Mouse (Mus musculus) liver, embryonic 11.5 days (tissue): ENCODE results near the gene Sesn1. TPM values are rescaled to one million over a fixed set of nuclear protein-coding genes. Genes with fewer than 3 reads are reported as not detected.

Experiments used
- ATAC-seq: fragments of 200-750 bp; cut with Nextera tagmentation; replicated peaks from 2 replicates; pipeline ENCODE4 v1.8.0; 2017; ENCODE audit warnings: moderate number of reproducible peaks, mild to moderate bottlenecking, moderate TSS enrichment, moderate library complexity; ENCODE audit not compliant: low FRiP score
- DNase-seq: peaks from one replicate; pipeline ENCODE4 v3.0.0-alpha.2; 2017; ENCODE audit warnings: low spot score
- H3K27ac ChIP-seq: fragments of 300-500 bp; sonication (generic); 2 replicates; pipeline ENCODE4 v1.5.1; 2014; ENCODE audit warnings: mild to moderate bottlenecking, low read depth, low read length, control low read depth
- H3K27me3 ChIP-seq: fragments of 300-500 bp; sonication (generic); replicated peaks from 2 replicates; pipeline ENCODE4 v1.6.1; 2014; ENCODE audit warnings: low read length, mixed read lengths; ENCODE audit not compliant: control insufficient read depth, insufficient read depth
- H3K36me3 ChIP-seq: fragments of 300-500 bp; sonication (generic); 2 replicates; pipeline ENCODE4 v1.6.1; 2014; ENCODE audit warnings: mild to moderate bottlenecking, low read length, moderate library complexity, mixed read lengths; ENCODE audit not compliant: control insufficient read depth, insufficient read depth
- H3K4me1 ChIP-seq: fragments of 300-500 bp; sonication (generic); replicated peaks from 2 replicates; pipeline ENCODE4 v1.6.1; 2014; ENCODE audit warnings: low read length, mixed read lengths; ENCODE audit not compliant: control insufficient read depth, insufficient read depth
- H3K4me2 ChIP-seq: fragments of 300-500 bp; sonication (generic); 2 replicates; pipeline ENCODE4 v1.6.1; 2014; ENCODE audit warnings: mild to moderate bottlenecking, control low read depth, moderate library complexity
- H3K4me3 ChIP-seq: fragments of 300-500 bp; sonication (generic); 2 replicates; pipeline ENCODE4 v1.5.1; 2014; ENCODE audit warnings: low read depth, low read length, control low read depth
- H3K9ac ChIP-seq: fragments of 300-500 bp; sonication (generic); 2 replicates; pipeline ENCODE4 v1.6.1; 2014; ENCODE audit warnings: low read depth, low read length, control low read depth
- H3K9me3 ChIP-seq: fragments of 300-500 bp; sonication (generic); 2 replicates; pipeline ENCODE4 v1.6.1; 2016; ENCODE audit warnings: low read length, inconsistent platforms, mixed read lengths; ENCODE audit not compliant: control insufficient read depth
- WGBS: fragments of 180-500 bp; shearing (Covaris S2); extraction: QIAGEN DNeasy Blood & Tissue Kit; methylation state at CpG from one replicate; pipeline ENCODE4 v1.1.7; 2014; 5-methylcytosine and 5-hydroxymethylcytosine counted together
- polyA plus RNA-seq: library from polyadenylated mRNA; unstranded; fragments of >200 nt; fragmentation: Nextera tagmentation; extraction: Ambion mirVana; gene quantifications from 2 replicates; pipeline ENCODE4 v1.2.1, GENCODE M21; 2014

Gene Sesn1
- polyA plus RNA-seq, 1 experiment from 2014 or later = 22.8 TPM

GRCm38 (mm10) chr10:41870101-41870500, 60.4 kb downstream of the Sesn1 start:
- H3K4me1 ChIP-seq = peaks cover 3% of the 10 kb centered on the region; the same call in 1 of the 2 replicates
- no peak overlapping the region for H3K27ac ChIP-seq
- H3K36me3 ChIP-seq = no peaks in the 10 kb centered on the region
- H3K4me3 ChIP-seq = no peak overlapping the region
- H3K27me3 ChIP-seq = no peaks in the 10 kb centered on the region
- H3K9ac ChIP-seq = no peak overlapping the region
- no peaks in the 10 kb centered on the region for H3K9me3 ChIP-seq
- H3K4me2 ChIP-seq = no peak overlapping the region
- ATAC-seq (no peak), DNase-seq (no peak)
- 27% methylated on average over 2 of the region's 2 CpGs for WGBS

GRCm38 (mm10) chr10:41871564-41871963, 61.8 kb downstream of the Sesn1 start:
- DNase-seq = no peak
- WGBS = 31% methylated on average over 2 of the region's 2 CpGs
- H3K9me3 ChIP-seq = no peaks in the 10 kb centered on the region

DNA sequence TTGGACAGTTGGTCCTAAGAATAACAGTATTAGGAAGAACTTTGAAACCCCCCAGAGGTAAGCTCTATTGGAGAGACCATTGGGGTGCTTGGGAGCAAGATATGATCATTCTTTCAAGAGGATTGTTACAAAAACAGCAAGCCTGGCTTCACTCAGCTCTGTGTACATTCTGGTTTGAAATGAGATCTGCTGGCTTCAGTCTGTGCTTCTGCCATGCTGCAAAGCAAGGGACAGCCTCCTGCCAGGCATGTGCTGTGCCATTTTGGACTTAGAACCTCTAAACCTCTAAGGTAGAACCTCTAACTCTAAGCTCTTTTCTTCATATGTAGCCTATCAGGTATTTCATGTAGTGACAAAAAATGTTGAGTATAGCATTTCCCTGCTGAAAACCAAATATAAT, 65.9 kb downstream of the Sesn1 start:
- Histone ChIP-seq H3K9me3 (no peaks in the 10 kb centered on the region), H3K9ac (no peak overlapping the region), H3K27ac (no peak overlapping the region), H3K4me2 (no peak overlapping the region), H3K27me3 (no peaks in the 10 kb centered on the region), H3K36me3 (no peaks in the 10 kb centered on the region), H3K4me3 (no peak overlapping the region), H3K4me1 (peaks cover 3% of the 10 kb centered on the region; the same call in 1 of the 2 replicates)
- DNase-seq = no peak
- no peak for ATAC-seq

More at GRCm38 (mm10) chr10:41871564-41871963, 61.8 kb downstream of the Sesn1 start:
- Histone ChIP-seq H3K27me3 (no peaks in the 10 kb centered on the region), H3K4me3 (no peak overlapping the region), H3K36me3 (no peaks in the 10 kb centered on the region), H3K4me1 (peaks cover 3% of the 10 kb centered on the region; the same call in 1 of the 2 replicates), H3K4me2 (no peak overlapping the region), H3K27ac (no peak overlapping the region), H3K9ac (no peak overlapping the region)
- 0 out of 2 replicates have a peak, but pooled peaks have one; percentile 34 for ATAC-seq

DNA sequence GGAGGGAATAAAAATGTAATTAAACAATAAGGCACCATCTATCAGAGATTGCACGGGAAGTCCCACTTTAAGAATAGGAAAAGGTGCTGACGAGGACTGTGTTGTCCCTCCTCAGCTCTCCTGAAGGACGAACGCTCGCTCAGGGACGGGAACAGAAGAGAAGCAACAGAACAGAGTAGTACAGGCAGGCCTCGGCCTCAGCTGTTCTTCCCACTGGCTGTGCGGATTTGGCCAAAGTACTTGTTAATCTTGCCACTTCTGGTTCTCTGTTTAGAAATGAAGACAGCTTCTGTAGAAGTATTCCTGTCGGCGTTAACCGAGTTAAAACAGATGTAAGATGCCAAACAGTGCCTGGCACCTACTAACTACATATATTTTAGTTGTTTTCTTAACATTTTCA, 68.6 kb downstream of the Sesn1 start:
- Histone ChIP-seq H3K4me2 (no peak overlapping the region), H3K4me1 (0 out of 2 replicates have a peak, but pooled peaks cover 3% of the 10 kb centered on the region), H3K36me3 (no peaks in the 10 kb centered on the region), H3K9ac (no peak overlapping the region), H3K27me3 (no peaks in the 10 kb centered on the region), H3K9me3 (no peaks in the 10 kb centered on the region), H3K27ac (no peak overlapping the region), H3K4me3 (no peak overlapping the region)
- DNase-seq = no peak
- 87% methylated on average over 11 of the region's 11 CpGs for WGBS
- ATAC-seq = no peak

DNA sequence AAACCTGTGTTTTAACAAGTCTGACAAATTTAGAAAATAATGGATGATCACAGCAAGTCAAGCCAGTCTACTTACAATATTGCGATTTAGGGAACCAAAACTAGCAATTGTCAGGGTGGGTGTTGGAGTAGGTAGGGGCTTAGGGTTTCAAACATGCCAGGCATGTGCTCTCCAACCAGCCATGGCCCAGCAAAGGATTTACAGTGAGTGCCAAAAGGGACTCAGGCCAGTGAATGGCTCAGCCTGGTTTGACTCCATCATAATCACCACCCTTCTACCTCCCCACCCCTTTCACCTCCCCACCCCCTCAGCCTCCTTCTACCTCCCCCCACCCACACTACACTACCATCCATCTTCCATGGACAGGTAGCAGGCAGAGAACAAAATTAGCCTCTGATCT, 69.9 kb downstream of the Sesn1 start:
- H3K9me3 ChIP-seq = no peaks in the 10 kb centered on the region
- ATAC-seq = no peak

GRCm38 (mm10) chr10:41880206-41880605, 70.5 kb downstream of the Sesn1 start:
- no peak overlapping the region for H3K4me2 ChIP-seq
- no peak overlapping the region for H3K9ac ChIP-seq
- no peaks in the 10 kb centered on the region for H3K36me3 ChIP-seq
- 0 out of 2 replicates have a peak, but pooled peaks cover 3% of the 10 kb centered on the region for H3K4me1 ChIP-seq
- WGBS = 56% methylated on average over 4 of the region's 4 CpGs
- H3K4me3 ChIP-seq = no peak overlapping the region
- ATAC-seq (no peak), DNase-seq (no peak)
- no peak overlapping the region for H3K27ac ChIP-seq
- no peaks in the 10 kb centered on the region for H3K9me3 ChIP-seq
- H3K27me3 ChIP-seq = no peaks in the 10 kb centered on the region

More for the DNA sequence above, 69.9 kb downstream of the Sesn1 start:
- Histone ChIP-seq H3K27ac (no peak overlapping the region), H3K36me3 (no peaks in the 10 kb centered on the region), H3K9ac (no peak overlapping the region), H3K4me2 (no peak overlapping the region), H3K4me1 (0 out of 2 replicates have a peak, but pooled peaks cover 3% of the 10 kb centered on the region), H3K27me3 (no peaks in the 10 kb centered on the region), H3K4me3 (no peak overlapping the region)
- no peak for DNase-seq
- WGBS = 74% methylated on average over 1 of the region's 1 CpGs

DNA sequence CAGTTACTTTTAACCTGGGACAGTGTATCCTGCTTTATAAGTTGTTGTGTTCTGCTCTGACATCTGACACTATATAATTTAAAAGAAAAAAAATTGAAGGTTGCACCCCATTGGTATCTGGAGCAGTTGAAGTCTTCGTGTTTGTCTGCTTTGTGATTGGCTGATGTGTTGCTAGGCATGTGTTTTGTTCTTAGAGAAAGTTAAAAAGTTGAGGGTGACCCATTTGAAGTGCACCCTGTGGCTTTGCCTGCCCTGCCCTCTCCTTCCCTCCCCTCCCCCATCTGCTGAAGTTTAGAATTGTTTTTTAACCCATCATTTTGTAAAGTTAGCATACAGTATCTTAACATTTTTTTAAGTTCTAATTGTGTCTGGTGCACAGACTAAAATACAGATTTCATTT, 71.0 kb downstream of the Sesn1 start:
- Histone ChIP-seq H3K9ac (no peak overlapping the region), H3K4me1 (0 out of 2 replicates have a peak, but pooled peaks cover 3% of the 10 kb centered on the region), H3K4me2 (no peak overlapping the region), H3K27ac (no peak overlapping the region), H3K4me3 (no peak overlapping the region), H3K27me3 (no peaks in the 10 kb centered on the region), H3K36me3 (no peaks in the 10 kb centered on the region), H3K9me3 (no peaks in the 10 kb centered on the region)
- WGBS = 26% methylated on average over 1 of the region's 1 CpGs
- DNase-seq (no peak), ATAC-seq (no peak)

- Histone ChIP-seq H3K4me1 (0 out of 2 replicates have a peak, but pooled peaks cover 3% of the 10 kb centered on the region), H3K27me3 (no peaks in the 10 kb centered on the region), H3K4me2 (no peak overlapping the region), H3K9me3 (no peaks in the 10 kb centered on the region), H3K9ac (no peak overlapping the region), H3K4me3 (no peak overlapping the region), H3K27ac (no peak overlapping the region), H3K36me3 (no peaks in the 10 kb centered on the region)
- ATAC-seq (no peak), DNase-seq (no peak)
- WGBS = 62% methylated on average over 4 of the region's 4 CpGs
These were observed 71.7 kb downstream of the Sesn1 start for GRCm38 (mm10) chr10:41881438-41881837.

GRCm38 (mm10) chr10:41883741-41884575, 74.2 kb downstream of the Sesn1 start:
- Histone ChIP-seq H3K4me2 (no peak overlapping the region), H3K9me3 (no peaks in the 10 kb centered on the region), H3K27ac (no peak overlapping the region), H3K4me1 (peaks cover 10% of the 10 kb centered on the region), H3K27me3 (no peaks in the 10 kb centered on the region), H3K9ac (no peak overlapping the region), H3K36me3 (no peaks in the 10 kb centered on the region), H3K4me3 (no peak overlapping the region)
- ATAC-seq = no peak
- DNase-seq = no peak
- WGBS = 56% methylated on average over 8 of the region's 8 CpGs
